Mouse (Mus musculus) stomach, embryonic 16.5 days (tissue): ENCODE data around the gene Bcl11a. TPM values are rescaled to one million over a fixed set of nuclear protein-coding genes. Genes with fewer than 3 reads are reported as not detected.

ENCODE experiments used
- ATAC-seq: fragments of 200-750 bp; cut with Nextera tagmentation; 2 replicates; pipeline ENCODE4 v1.8.0; 2017; ENCODE audit warnings: moderate number of reproducible peaks, moderate TSS enrichment; ENCODE audit not compliant: insufficient read depth, low FRiP score
- H3K27ac ChIP-seq: fragments of 300-500 bp; sonication (generic); 2 replicates; pipeline ENCODE4 v1.5.1; 2014; ENCODE audit warnings: low read length
- H3K27me3 ChIP-seq: fragments of 300-500 bp; sonication (generic); 2 replicates; pipeline ENCODE4 v1.6.1; 2014; ENCODE audit warnings: low read length, control low read depth, mixed read lengths; ENCODE audit not compliant: control insufficient read depth, insufficient read depth
- H3K36me3 ChIP-seq: fragments of 300-500 bp; sonication (generic); 2 replicates; pipeline ENCODE4 v1.6.1; 2014; ENCODE audit warnings: low read length; ENCODE audit not compliant: control insufficient read depth, insufficient read depth
- H3K4me1 ChIP-seq: fragments of 300-500 bp; sonication (generic); 2 replicates; pipeline ENCODE4 v1.6.1; 2014; ENCODE audit warnings: low read length, control low read depth, mixed read lengths; ENCODE audit not compliant: control insufficient read depth, insufficient read depth
- H3K4me2 ChIP-seq: fragments of 300-500 bp; sonication (generic); 2 replicates; pipeline ENCODE4 v1.6.1; 2014; ENCODE audit warnings: low read depth, low read length, mixed read lengths
- H3K4me3 ChIP-seq: fragments of 300-500 bp; sonication (generic); replicated peaks from 2 replicates; pipeline ENCODE4 v1.5.1; 2014; ENCODE audit warnings: mild to moderate bottlenecking, low read length
- H3K9ac ChIP-seq: fragments of 300-500 bp; sonication (generic); 2 replicates; pipeline ENCODE4 v1.6.1; 2014; ENCODE audit warnings: low read length
- H3K9me3 ChIP-seq: fragments of 300-500 bp; sonication (generic); replicated peaks from 2 replicates; pipeline ENCODE4 v1.6.1; 2016; ENCODE audit warnings: low read length, control low read depth; ENCODE audit not compliant: control insufficient read depth
- WGBS: fragments of 180-500 bp; shearing (Covaris S2); extraction: QIAGEN DNeasy Blood & Tissue Kit; methylation state at CpG from one replicate; pipeline ENCODE4 v1.1.7; 2014; 5-methylcytosine and 5-hydroxymethylcytosine counted together
- polyA plus RNA-seq: library from polyadenylated mRNA; unstranded; fragments of >200 nt; fragmentation: Nextera tagmentation; extraction: Ambion mirVana; gene quantifications from 2 replicates; pipeline ENCODE4 v1.2.1, GENCODE M21; 2015

Bcl11a gene
- polyA plus RNA-seq, 1 experiment from 2014 or later: 24.9 TPM

DNA sequence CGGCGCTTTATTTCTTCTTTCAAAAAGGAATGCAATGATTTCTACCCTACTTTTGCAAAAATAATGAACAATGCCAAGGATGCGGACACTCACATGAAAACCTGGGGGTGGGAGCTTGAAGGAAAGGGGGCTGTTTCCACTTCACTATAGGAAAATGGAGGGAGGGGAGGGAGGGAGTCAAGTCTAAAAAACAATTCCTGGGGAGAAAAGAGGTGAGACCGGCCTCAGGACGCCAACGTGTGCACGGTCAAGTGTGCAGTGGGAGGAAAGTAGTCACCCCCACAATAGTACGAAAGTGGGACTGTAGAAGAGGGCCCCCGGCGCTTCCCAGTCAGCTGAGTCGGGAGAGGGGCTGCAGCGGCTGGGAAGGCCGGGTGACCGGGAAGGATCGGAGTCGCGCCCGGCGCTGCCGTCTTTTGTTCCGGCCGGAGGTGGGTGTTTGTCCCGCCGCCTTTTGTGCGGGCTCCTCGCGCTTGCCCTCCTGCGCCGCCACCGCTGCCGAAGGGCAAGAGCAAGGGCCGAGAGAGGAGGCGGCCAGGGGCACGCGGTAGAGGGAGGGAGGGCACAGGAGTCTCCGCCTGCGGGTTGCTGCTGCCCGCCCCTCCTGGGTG lies 955 bp downstream of the Bcl11a start:
- H3K9ac ChIP-seq: peak overlapping the region; percentile 87
- H3K4me3 ChIP-seq: peak overlapping the region; percentile 73
- peak overlapping the region; percentile 91 for H3K27ac ChIP-seq
- no peaks in the 10 kb centered on the region for H3K36me3 ChIP-seq
- peaks cover 16% of the 10 kb centered on the region for H3K4me1 ChIP-seq
- H3K9me3 ChIP-seq: no peaks in the 10 kb centered on the region
- under 1% methylated on average over 38 of the region's 38 CpGs for WGBS
- H3K4me2 ChIP-seq: peak overlapping the region; percentile 98
- no peak for ATAC-seq
- no peaks in the 10 kb centered on the region for H3K27me3 ChIP-seq

DNA sequence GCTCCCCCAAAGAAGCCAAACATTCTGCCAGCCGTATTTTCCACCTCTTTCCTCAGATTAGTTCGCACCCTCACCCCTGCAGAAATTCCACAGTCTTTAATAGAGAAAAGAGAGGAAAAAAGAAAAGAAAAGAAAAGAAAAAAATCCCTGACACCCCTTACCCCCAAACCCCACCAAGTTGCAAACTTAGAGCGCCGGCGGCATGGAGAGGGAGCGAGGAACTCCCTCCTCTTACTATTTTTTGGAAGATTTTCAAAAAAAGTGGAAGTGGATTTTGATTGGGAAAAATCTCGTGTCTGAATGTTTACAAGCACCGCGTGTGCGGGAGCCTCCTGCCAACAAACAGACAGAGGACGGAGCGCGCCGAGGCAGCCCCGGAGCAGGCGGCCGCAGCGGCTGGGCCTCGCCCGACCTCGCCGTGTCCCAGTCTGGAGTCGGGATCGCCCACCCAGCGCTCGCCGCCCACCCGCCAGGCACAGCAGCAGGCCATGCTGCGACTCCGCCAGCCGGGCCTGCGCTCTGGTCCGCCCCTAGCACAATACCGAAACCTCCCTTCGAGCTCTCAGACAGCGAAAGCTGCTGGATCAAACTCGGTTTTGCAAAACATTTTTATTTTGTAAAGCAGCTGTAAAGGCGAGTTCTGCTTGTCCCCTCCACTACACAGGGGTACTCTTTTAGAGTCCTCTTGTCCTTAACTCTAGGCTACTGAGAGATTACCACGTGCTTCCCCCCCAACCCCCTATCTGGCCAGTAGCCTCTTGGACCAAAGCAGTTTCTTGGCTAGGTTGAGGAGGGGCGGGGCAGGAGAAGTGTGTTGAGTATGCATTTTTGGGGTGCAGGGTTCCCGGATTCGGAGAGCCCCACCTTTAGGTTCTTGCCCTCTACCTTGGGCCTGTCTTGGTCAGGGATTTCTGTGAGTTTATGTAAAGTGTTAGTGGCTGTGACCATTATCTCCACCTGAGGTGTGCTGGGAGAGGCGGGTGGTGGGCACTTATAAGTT lies 1.8 kb downstream of the Bcl11a start:
- no peaks in the 10 kb centered on the region for H3K9me3 ChIP-seq
- ATAC-seq: no peak; the same call in 1 of the 2 replicates
- peak overlapping the region; percentile 91 for H3K27ac ChIP-seq
- under 1% methylated on average over 43 of the region's 43 CpGs for WGBS
- no peaks in the 10 kb centered on the region for H3K36me3 ChIP-seq
- peak overlapping the region; percentile 87 for H3K9ac ChIP-seq
- H3K4me1 ChIP-seq: peaks cover 14% of the 10 kb centered on the region
- no peaks in the 10 kb centered on the region for H3K27me3 ChIP-seq
- peak overlapping the region; percentile 73 for H3K4me3 ChIP-seq
- H3K4me2 ChIP-seq: peak overlapping the region; percentile 98

DNA sequence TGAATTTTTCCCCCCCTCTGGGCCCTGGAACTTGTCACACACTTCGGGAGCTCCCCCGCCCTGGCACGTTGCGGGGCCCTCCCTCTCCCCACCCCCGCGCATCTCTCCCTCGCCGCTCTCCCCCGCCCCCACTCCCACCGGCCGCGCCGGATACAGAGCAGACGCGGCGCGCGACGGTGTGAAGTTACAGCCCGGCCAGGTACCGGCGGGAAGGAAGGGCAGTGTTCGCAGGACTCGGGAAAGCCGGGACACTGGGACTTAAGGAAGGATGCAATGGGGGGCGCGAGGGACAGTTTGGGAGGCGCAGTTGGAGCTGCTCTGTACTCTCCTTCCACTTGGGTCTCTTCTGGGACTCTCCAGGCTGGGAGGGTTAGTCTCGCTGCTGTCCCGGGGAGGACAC lies 2.7 kb downstream of the Bcl11a start:
- Histone ChIP-seq H3K27me3 (no peaks in the 10 kb centered on the region), H3K9me3 (no peaks in the 10 kb centered on the region), H3K4me3 (peak overlapping the region; percentile 73), H3K4me1 (peaks cover 13% of the 10 kb centered on the region), H3K9ac (peak overlapping the region; percentile 87), H3K27ac (peak overlapping the region; percentile 91), H3K4me2 (peak overlapping the region; percentile 98), H3K36me3 (no peaks in the 10 kb centered on the region)
- ATAC-seq: peak; percentile 23; the same call in 1 of the 2 replicates
- 1% methylated on average over 30 of the region's 30 CpGs for WGBS

DNA sequence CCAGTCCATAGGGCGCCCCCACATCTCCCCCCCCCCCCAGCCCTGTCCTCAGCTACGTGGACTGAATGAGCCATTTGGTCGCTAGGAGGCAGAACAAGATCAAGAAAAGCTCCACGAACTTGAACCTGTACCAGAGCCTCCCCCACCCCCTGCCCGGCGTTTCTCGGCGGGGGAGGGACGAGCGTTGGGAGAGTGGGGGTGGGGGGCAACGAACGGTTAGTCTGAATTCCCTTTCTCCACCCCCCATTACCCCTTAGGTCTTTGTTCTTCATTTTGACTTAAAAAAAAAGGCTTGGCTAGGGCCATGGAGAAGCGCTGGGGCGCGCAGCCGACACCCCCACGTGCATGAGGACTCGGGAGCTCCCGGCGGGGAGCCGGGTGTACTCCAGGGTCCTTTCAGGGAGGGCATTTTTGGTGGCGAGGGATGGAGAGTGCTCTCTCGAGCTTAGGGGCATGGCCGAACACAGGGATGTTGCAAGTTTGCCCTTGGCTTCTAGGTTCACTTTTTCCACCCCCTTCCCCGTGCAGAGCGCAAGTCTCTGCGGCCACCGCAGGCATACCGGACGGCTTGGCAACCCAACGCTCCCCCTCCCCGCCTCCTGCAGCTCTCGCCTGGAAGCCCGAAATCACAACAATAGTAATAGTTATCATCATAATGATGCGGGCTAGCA lies 3.3 kb downstream of the Bcl11a start:
- WGBS: under 1% methylated on average over 35 of the region's 35 CpGs
- peak; percentile 54; the same call in 1 of the 2 replicates for ATAC-seq
- H3K4me3 ChIP-seq: peak overlapping the region; percentile 73
- no peaks in the 10 kb centered on the region for H3K36me3 ChIP-seq
- H3K27ac ChIP-seq: peak overlapping the region; percentile 91
- peaks cover 14% of the 10 kb centered on the region for H3K4me1 ChIP-seq
- H3K4me2 ChIP-seq: peak overlapping the region; percentile 98
- no peaks in the 10 kb centered on the region for H3K27me3 ChIP-seq
- H3K9ac ChIP-seq: peak overlapping the region; percentile 87
- no peaks in the 10 kb centered on the region for H3K9me3 ChIP-seq

DNA sequence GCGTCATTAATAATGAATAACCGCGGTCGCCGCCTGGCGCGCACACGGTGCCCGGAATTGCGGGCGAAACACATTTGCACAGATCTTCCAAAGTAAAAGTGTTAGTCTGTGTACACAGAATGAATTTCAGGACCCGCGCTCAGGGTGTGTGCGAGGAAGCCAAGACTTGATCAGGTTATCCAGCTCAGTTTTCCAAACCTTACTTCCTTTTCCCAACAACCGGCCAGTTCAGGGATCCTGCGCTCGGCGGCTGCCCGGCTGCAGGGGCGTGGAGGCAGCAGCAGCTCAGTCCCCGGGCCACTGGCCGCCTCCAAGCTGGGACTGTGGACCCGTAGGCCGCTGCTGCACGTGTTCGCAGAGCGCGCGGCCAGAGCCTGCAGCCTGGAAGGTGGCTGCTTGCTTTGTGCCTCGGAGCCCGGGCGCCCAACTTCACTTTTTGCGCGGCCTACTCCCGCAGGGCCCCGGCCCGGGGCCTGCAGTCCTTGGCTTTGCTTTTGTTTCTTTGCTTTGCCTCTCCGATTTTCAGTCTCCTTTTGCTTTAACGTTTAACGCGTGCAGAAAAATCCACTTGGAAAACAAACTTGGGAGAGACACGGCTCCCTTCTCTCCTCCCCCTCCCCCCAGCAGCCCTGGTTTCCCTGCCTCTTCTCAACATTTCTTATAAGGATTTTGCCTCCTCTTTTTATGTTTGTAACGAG lies 4.0 kb downstream of the Bcl11a start:
- Histone ChIP-seq H3K4me3 (peak overlapping the region; percentile 73), H3K4me2 (peak overlapping the region; percentile 98), H3K27me3 (no peaks in the 10 kb centered on the region), H3K4me1 (peaks cover 16% of the 10 kb centered on the region), H3K9ac (peak overlapping the region; percentile 87), H3K36me3 (no peaks in the 10 kb centered on the region), H3K27ac (peak overlapping the region; percentile 91), H3K9me3 (no peaks in the 10 kb centered on the region)
- no peak for ATAC-seq
- WGBS: under 1% methylated on average over 43 of the region's 43 CpGs

DNA sequence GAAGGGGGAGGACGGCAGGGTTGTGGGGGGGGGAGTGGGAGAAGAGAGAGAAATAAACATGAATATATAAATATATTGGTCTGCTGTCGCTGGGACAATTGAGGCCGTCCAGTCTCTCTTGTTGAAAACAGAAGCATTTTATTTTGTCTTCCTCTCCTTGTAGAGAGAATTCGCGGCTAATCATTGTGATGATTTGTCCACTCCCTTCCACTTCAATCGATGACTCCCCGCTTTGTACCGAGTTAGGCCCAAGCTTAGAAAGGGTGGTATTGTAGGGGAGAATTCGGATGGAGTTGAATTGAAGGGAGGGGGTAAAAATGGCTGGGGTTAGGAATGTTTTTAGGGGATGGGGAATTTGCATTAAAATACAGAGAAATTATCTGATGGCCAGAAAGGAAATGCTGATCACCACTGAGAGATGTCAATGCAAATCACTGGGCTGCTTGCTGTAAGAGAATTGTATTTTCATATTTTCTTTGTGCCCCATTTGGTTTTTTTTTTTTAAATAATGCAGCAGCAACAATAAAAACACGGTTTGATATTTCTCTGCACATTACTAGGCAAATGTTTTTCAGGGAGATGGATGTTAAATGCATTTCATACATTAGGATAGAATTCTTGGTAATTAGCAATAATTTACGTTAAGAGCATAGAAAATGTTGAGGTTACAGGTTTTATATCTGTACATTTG lies 4.7 kb downstream of the Bcl11a start:
- peak overlapping the region; percentile 87 for H3K9ac ChIP-seq
- no peaks in the 10 kb centered on the region for H3K27me3 ChIP-seq
- H3K9me3 ChIP-seq: no peaks in the 10 kb centered on the region
- peak overlapping the region; percentile 73 for H3K4me3 ChIP-seq
- peak overlapping the region; percentile 98 for H3K4me2 ChIP-seq
- peaks cover 19% of the 10 kb centered on the region for H3K4me1 ChIP-seq
- H3K27ac ChIP-seq: peak overlapping the region; percentile 91
- no peaks in the 10 kb centered on the region for H3K36me3 ChIP-seq
- ATAC-seq: no peak
- WGBS: 25% methylated on average over 11 of the region's 11 CpGs

DNA sequence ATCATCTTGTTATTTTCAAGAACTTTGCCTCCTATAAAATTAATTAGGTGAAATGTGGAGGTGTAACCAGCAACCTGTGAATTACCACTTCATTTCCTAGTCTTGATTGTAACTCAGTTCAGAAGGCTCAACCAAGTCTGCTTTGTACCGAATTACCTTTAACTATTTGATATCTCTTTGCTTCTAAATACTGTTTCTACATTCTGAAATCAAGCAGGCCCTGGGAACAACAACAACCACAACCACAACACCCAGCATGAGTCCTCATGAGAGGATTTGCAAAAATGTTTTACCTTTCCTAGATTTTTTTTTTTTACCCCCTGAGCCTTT lies 5.2 kb downstream of the Bcl11a start:
- no peak overlapping the region for H3K27ac ChIP-seq
- H3K4me2 ChIP-seq: peak overlapping the region; percentile 44
- 49% methylated on average over 1 of the region's 1 CpGs for WGBS
- H3K9me3 ChIP-seq: no peaks in the 10 kb centered on the region
- H3K4me3 ChIP-seq: 0 out of 2 replicates have a peak overlapping the region, but pooled peaks have one; percentile 3
- ATAC-seq: no peak
- H3K4me1 ChIP-seq: peaks cover 20% of the 10 kb centered on the region
- H3K36me3 ChIP-seq: no peaks in the 10 kb centered on the region
- peak overlapping the region; percentile 40; the same call in 1 of the 2 replicates for H3K9ac ChIP-seq
- H3K27me3 ChIP-seq: no peaks in the 10 kb centered on the region

DNA sequence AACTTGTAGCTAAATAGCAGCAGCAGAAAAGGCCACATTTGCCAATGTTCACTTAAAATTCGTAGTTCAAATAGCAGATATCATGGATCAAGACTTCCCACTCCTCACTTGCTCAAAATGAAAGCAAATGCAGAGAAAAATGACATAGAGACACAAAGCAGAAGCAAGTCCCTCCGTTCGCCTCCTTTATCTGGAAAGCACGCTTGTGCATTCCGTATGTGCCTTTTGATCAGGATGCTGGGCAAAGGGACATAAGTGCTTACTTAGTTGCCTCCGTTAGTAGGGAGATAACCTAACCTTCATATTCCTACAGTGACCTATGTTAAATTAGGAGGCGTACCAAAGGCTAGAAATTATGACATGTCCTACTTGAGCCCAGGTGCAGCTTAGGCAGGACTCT lies 5.6 kb downstream of the Bcl11a start:
- Histone ChIP-seq H3K36me3 (no peaks in the 10 kb centered on the region), H3K9ac (peak overlapping the region; percentile 40; the same call in 1 of the 2 replicates), H3K27me3 (no peaks in the 10 kb centered on the region), H3K4me2 (peak overlapping the region; percentile 44), H3K4me1 (peaks cover 20% of the 10 kb centered on the region), H3K27ac (no peak overlapping the region), H3K4me3 (0 out of 2 replicates have a peak overlapping the region, but pooled peaks have one; percentile 3), H3K9me3 (no peaks in the 10 kb centered on the region)
- ATAC-seq: no peak
- 57% methylated on average over 7 of the region's 7 CpGs for WGBS
